Mouse (Mus musculus): ENCODE data around the gene Pgap2. TPM values are rescaled to one million over a fixed set of nuclear protein-coding genes. Genes with fewer than 3 reads are reported as not detected.

Gene Pgap2
- polyA plus RNA-seq (2016; fragmentation: Nextera tagmentation; extraction: Ambion mirVana): 49.0 and 54.0 TPM in 2 replicates

GRCm38 (mm10) chr7:102209756-102210721 lies at the start of gene Pgap2, which contains the start of gene Nup98:
Pgap2 (plus strand) TSS chr7:102210208.
Nup98 (minus strand) TSS chr7:102210176.
- peaks cover 14% of the 10 kb centered on the region for H3K4me1 ChIP-seq
- peak; percentile 100 for DNase-seq (ENCODE audit: low spot score)
- no peaks in the 10 kb centered on the region for H3K27me3 ChIP-seq (ENCODE audit: insufficient read depth, poor library complexity, severe bottlenecking)
- peak within 1 kb of the TSS; percentile 79 for H3K4me3 ChIP-seq
- H3K27ac ChIP-seq: peak within 1 kb of the TSS; percentile 98
- WGBS: under 1% methylated on average over 82 of the region's 87 CpGs
- no peaks in the 10 kb centered on the region for H3K9me3 ChIP-seq
- no peaks in the 10 kb centered on the region for H3K36me3 ChIP-seq

GRCm38 (mm10) chr7:102170300-102170699 lies 39.7 kb upstream of the Pgap2 start:
- Histone ChIP-seq H3K36me3 (peaks cover 48% of the 10 kb centered on the region), H3K4me1 (no peaks in the 10 kb centered on the region), H3K27ac (no peak overlapping the region), H3K27me3 (ENCODE audit: insufficient read depth, poor library complexity, severe bottlenecking) (no peaks in the 10 kb centered on the region), H3K9me3 (no peaks in the 10 kb centered on the region), H3K4me3 (no peak overlapping the region)
- no peak for DNase-seq (ENCODE audit: low spot score)

- no peak overlapping the region for H3K4me3 ChIP-seq
- H3K36me3 ChIP-seq: peaks cover 89% of the 10 kb centered on the region
- no peak for DNase-seq (ENCODE audit: low spot score)
- H3K27ac ChIP-seq: no peak overlapping the region
- WGBS: 84% methylated on average over 3 of the region's 3 CpGs
- H3K27me3 ChIP-seq (ENCODE audit: insufficient read depth, poor library complexity, severe bottlenecking): no peaks in the 10 kb centered on the region
- no peaks in the 10 kb centered on the region for H3K4me1 ChIP-seq
- no peaks in the 10 kb centered on the region for H3K9me3 ChIP-seq
These were observed 26.2 kb upstream of the Pgap2 start for GRCm38 (mm10) chr7:102183849-102184248.

- Histone ChIP-seq H3K36me3 (peaks cover 78% of the 10 kb centered on the region), H3K27ac (no peak overlapping the region), H3K4me3 (no peak overlapping the region), H3K9me3 (no peaks in the 10 kb centered on the region), H3K4me1 (no peaks in the 10 kb centered on the region), H3K27me3 (ENCODE audit: insufficient read depth, poor library complexity, severe bottlenecking) (no peaks in the 10 kb centered on the region)
- 84% methylated on average over 1 of the region's 1 CpGs for WGBS
- no peak for DNase-seq (ENCODE audit: low spot score)
These were observed 17.7 kb upstream of the Pgap2 start for GRCm38 (mm10) chr7:102192356-102192755.

- peaks cover 8% of the 10 kb centered on the region; the same call in 1 of the 2 replicates for H3K36me3 ChIP-seq
- 0 out of 2 replicates have a peak, but pooled peaks cover under 1% of the 10 kb centered on the region for H3K4me1 ChIP-seq
- DNase-seq (ENCODE audit: low spot score): no peak
- no peak overlapping the region for H3K27ac ChIP-seq
- no peak overlapping the region for H3K4me3 ChIP-seq
- H3K9me3 ChIP-seq: no peaks in the 10 kb centered on the region
- no peaks in the 10 kb centered on the region for H3K27me3 ChIP-seq (ENCODE audit: insufficient read depth, poor library complexity, severe bottlenecking)
- WGBS: 80% methylated on average over 3 of the region's 3 CpGs
These were observed 9.4 kb upstream of the Pgap2 start for GRCm38 (mm10) chr7:102200576-102200975.

- H3K9me3 ChIP-seq: no peaks in the 10 kb centered on the region
- DNase-seq (ENCODE audit: low spot score): no peak
- peaks cover 8% of the 10 kb centered on the region; the same call in 1 of the 2 replicates for H3K36me3 ChIP-seq
- H3K27me3 ChIP-seq (ENCODE audit: insufficient read depth, poor library complexity, severe bottlenecking): no peaks in the 10 kb centered on the region
- H3K27ac ChIP-seq: no peak overlapping the region
- 0 out of 2 replicates have a peak, but pooled peaks cover 5% of the 10 kb centered on the region for H3K4me1 ChIP-seq
- no peak overlapping the region for H3K4me3 ChIP-seq
These were observed 8.8 kb upstream of the Pgap2 start for GRCm38 (mm10) chr7:102200996-102201785.

- Histone ChIP-seq H3K9me3 (no peaks in the 10 kb centered on the region), H3K27me3 (ENCODE audit: insufficient read depth, poor library complexity, severe bottlenecking) (no peaks in the 10 kb centered on the region), H3K4me1 (peaks cover 14% of the 10 kb centered on the region), H3K36me3 (peaks cover 8% of the 10 kb centered on the region; the same call in 1 of the 2 replicates), H3K27ac (no peak overlapping the region), H3K4me3 (no peak overlapping the region)
- 79% methylated on average over 3 of the region's 3 CpGs for WGBS
- no peak for DNase-seq (ENCODE audit: low spot score)
These were observed 5.6 kb upstream of the Pgap2 start for GRCm38 (mm10) chr7:102204296-102204857.

GRCm38 (mm10) chr7:102205646-102206045 lies 4.4 kb upstream of the Pgap2 start:
- Histone ChIP-seq H3K4me3 (no peak overlapping the region), H3K36me3 (peaks cover 8% of the 10 kb centered on the region; the same call in 1 of the 2 replicates), H3K4me1 (peaks cover 14% of the 10 kb centered on the region), H3K27ac (no peak overlapping the region), H3K9me3 (no peaks in the 10 kb centered on the region), H3K27me3 (ENCODE audit: insufficient read depth, poor library complexity, severe bottlenecking) (no peaks in the 10 kb centered on the region)
- 50% methylated on average over 1 of the region's 1 CpGs for WGBS
- DNase-seq (ENCODE audit: low spot score): no peak

GRCm38 (mm10) chr7:102208806-102209363 lies 1.1 kb upstream of the Pgap2 start:
- DNase-seq (ENCODE audit: low spot score): no peak
- Histone ChIP-seq H3K36me3 (peaks cover 7% of the 10 kb centered on the region; the same call in 1 of the 2 replicates), H3K27me3 (ENCODE audit: insufficient read depth, poor library complexity, severe bottlenecking) (no peaks in the 10 kb centered on the region), H3K9me3 (no peaks in the 10 kb centered on the region), H3K27ac (peak overlapping the region; percentile 98), H3K4me1 (peaks cover 14% of the 10 kb centered on the region), H3K4me3 (peak overlapping the region; percentile 79)
- WGBS: 42% methylated on average over 4 of the region's 4 CpGs

GRCm38 (mm10) chr7:102211071-102211470 lies 1.1 kb downstream of the Pgap2 start:
- WGBS: 66% methylated on average over 3 of the region's 3 CpGs
- H3K27ac ChIP-seq: peak overlapping the region; percentile 98
- no peaks in the 10 kb centered on the region for H3K36me3 ChIP-seq
- H3K4me3 ChIP-seq: peak overlapping the region; percentile 79
- H3K27me3 ChIP-seq (ENCODE audit: insufficient read depth, poor library complexity, severe bottlenecking): no peaks in the 10 kb centered on the region
- DNase-seq (ENCODE audit: low spot score): no peak
- H3K4me1 ChIP-seq: peaks cover 8% of the 10 kb centered on the region
- no peaks in the 10 kb centered on the region for H3K9me3 ChIP-seq

GRCm38 (mm10) chr7:102221899-102222298 lies 11.9 kb downstream of the Pgap2 start:
- H3K4me3 ChIP-seq: peak overlapping the region; percentile 76
- H3K9me3 ChIP-seq: no peaks in the 10 kb centered on the region
- peaks cover 3% of the 10 kb centered on the region; the same call in 1 of the 2 replicates for H3K4me1 ChIP-seq
- H3K36me3 ChIP-seq: 0 out of 2 replicates have a peak, but pooled peaks cover 2% of the 10 kb centered on the region
- WGBS: 48% methylated on average over 1 of the region's 1 CpGs
- no peak overlapping the region for H3K27ac ChIP-seq
- H3K27me3 ChIP-seq (ENCODE audit: insufficient read depth, poor library complexity, severe bottlenecking): no peaks in the 10 kb centered on the region
- no peak for DNase-seq (ENCODE audit: low spot score)

GRCm38 (mm10) chr7:102222336-102222735 lies 12.3 kb downstream of the Pgap2 start:
- Histone ChIP-seq H3K27ac (peak overlapping the region; percentile 86; the same call in 1 of the 2 replicates), H3K4me3 (peak overlapping the region; percentile 76), H3K4me1 (peaks cover 3% of the 10 kb centered on the region; the same call in 1 of the 2 replicates), H3K27me3 (ENCODE audit: insufficient read depth, poor library complexity, severe bottlenecking) (no peaks in the 10 kb centered on the region), H3K9me3 (no peaks in the 10 kb centered on the region), H3K36me3 (0 out of 2 replicates have a peak, but pooled peaks cover 2% of the 10 kb centered on the region)
- DNase-seq (ENCODE audit: low spot score): peak; percentile 76
- under 1% methylated on average over 10 of the region's 13 CpGs for WGBS
